Mouse (Mus musculus) G1E (cell line): ENCODE data around the gene Cmtm2a.

Source experiments
- CTCF ChIP-seq: IDR thresholded peaks from 2 replicates; pipeline ENCODE4 v1.5.1; 2012; ENCODE audit warnings: low read depth, low read length, inconsistent platforms, mixed read lengths
- GATA1 ChIP-seq: IDR thresholded peaks from 2 replicates; pipeline ENCODE4 v1.6.1; 2012; ENCODE audit warnings: borderline replicate concordance, low read length, inconsistent platforms, mixed read lengths
- GATA2 ChIP-seq: IDR thresholded peaks from 2 replicates; pipeline ENCODE4 v1.6.1; 2012; ENCODE audit warnings: low read depth, low read length, inconsistent platforms, borderline replicate concordance
- TAL1 ChIP-seq: conservative IDR thresholded peaks from 2 replicates; pipeline ENCODE4 v1.6.1; 2012; ENCODE audit warnings: low read depth, low read length, inconsistent platforms, mixed read lengths

DNA sequence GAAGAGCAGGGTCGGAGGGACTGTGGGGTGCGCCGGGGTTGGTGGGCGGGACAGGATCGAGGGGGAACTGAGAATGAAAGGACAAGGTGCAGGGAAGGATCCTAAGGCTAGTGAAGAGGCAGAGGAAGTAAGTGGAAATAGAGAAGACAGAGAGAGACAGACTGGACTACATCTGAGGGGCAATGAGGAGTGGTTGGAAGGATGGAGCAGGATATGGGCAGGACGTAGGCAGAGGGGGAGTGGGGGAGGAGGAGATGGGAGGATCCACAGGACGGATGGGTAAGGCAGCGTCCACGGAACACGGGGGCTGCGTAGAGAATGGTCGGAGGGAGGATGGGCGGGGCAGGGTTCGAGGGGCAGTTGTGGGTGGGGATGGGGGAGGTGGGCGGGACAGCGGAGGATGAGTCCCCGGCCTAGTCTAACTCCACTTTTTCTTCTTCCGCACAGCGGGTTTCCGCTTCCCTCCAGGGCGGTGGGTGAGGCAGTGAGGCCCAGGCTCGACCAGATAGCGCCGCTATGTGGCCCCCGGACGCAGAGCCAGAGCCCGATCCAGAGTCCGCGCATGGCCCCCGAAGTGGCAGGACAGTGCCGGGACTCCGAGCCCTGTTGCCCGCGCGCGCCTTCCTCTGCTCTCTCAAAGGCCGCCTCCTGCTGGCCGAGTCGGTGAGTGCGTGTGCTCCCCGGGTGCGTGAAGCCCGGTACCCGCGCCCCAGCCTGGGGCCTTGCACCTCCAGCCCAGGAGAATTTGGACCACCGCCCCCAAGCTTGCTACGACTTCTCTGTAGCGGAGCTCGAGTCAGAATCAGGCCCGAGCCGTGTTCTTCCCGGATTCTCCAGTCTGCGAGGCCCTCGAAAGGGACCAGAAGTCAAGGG lies 47.5 kb upstream of the Cmtm2a start:
- TF ChIP-seq GATA1: no peak
- TF ChIP-seq CTCF: no peak
- TF ChIP-seq GATA2: no peak
- no peak for TF ChIP-seq TAL1
